Mouse (Mus musculus): ENCODE measurements around the gene Polr3a. TPM values are rescaled to one million over a fixed set of nuclear protein-coding genes. Genes with fewer than 3 reads are reported as not detected.

Polr3a gene
- polyA plus RNA-seq (2014; fragmentation: Nextera tagmentation; extraction: Ambion mirVana): 21.9 and 23.5 TPM in 2 replicates

GRCm38 (mm10) chr14:24486773-24487227, at the start of gene Polr3a, which contains the start of gene Rps24:
TSS of gene Polr3a (minus strand) at chr14:24487058.
TSS of gene Rps24 (plus strand) at chr14:24487125.
- ATAC-seq (ENCODE audit: insufficient number of reproducible peaks, insufficient read depth, low FRiP score, low read depth): peak; percentile 65
- Histone ChIP-seq H3K9me3 (ENCODE audit: control insufficient read depth, low read depth, low read length) (no peaks in the 10 kb centered on the region), H3K36me3 (ENCODE audit: control insufficient read depth, insufficient read depth, low read length) (peaks cover 26% of the 10 kb centered on the region), H3K27me3 (ENCODE audit: control insufficient read depth, insufficient read depth, low read length) (no peaks in the 10 kb centered on the region), H3K9ac (replicated peaks; ENCODE audit: low read depth, low read length) (peak within 1 kb of the TSS; percentile 81), H3K27ac (ENCODE audit: low read length) (no peak within 1 kb of the TSS), H3K4me1 (ENCODE audit: control insufficient read depth, insufficient read depth, low read length) (0 out of 2 replicates have a peak, but pooled peaks cover 12% of the 10 kb centered on the region), H3K4me2 (replicated peaks; ENCODE audit: low read depth, low read length) (peak within 1 kb of the TSS; percentile 55), H3K4me3 (ENCODE audit: low read depth, low read length) (peak within 1 kb of the TSS; percentile 84)
- 0% methylated on average over 30 of the region's 30 CpGs for WGBS

- H3K9me3 ChIP-seq (ENCODE audit: control insufficient read depth, low read depth, low read length): no peaks in the 10 kb centered on the region
- H3K36me3 ChIP-seq (ENCODE audit: control insufficient read depth, insufficient read depth, low read length): no peaks in the 10 kb centered on the region
- no peak overlapping the region for H3K4me3 ChIP-seq (ENCODE audit: low read depth, low read length)
- peaks cover 8% of the 10 kb centered on the region; the same call in 1 of the 2 replicates for H3K4me1 ChIP-seq (ENCODE audit: control insufficient read depth, insufficient read depth, low read length)
- H3K9ac ChIP-seq (replicated peaks; ENCODE audit: low read depth, low read length): no peak overlapping the region
- WGBS: 66% methylated on average over 9 of the region's 9 CpGs
- H3K27ac ChIP-seq (ENCODE audit: low read length): no peak overlapping the region
- no peaks in the 10 kb centered on the region for H3K27me3 ChIP-seq (ENCODE audit: control insufficient read depth, insufficient read depth, low read length)
- H3K4me2 ChIP-seq (replicated peaks; ENCODE audit: low read depth, low read length): no peak overlapping the region
- ATAC-seq (ENCODE audit: insufficient number of reproducible peaks, insufficient read depth, low FRiP score, low read depth): no peak
Measured at GRCm38 (mm10) chr14:24534865-24535545, 48.1 kb upstream of the Polr3a start.

GRCm38 (mm10) chr14:24530228-24530627, 43.4 kb upstream of the Polr3a start:
- Histone ChIP-seq H3K4me1 (ENCODE audit: control insufficient read depth, insufficient read depth, low read length) (peaks cover 8% of the 10 kb centered on the region; the same call in 1 of the 2 replicates), H3K4me2 (replicated peaks; ENCODE audit: low read depth, low read length) (no peak overlapping the region; the same call in 1 of the 2 replicates), H3K4me3 (ENCODE audit: low read depth, low read length) (no peak overlapping the region), H3K36me3 (ENCODE audit: control insufficient read depth, insufficient read depth, low read length) (no peaks in the 10 kb centered on the region), H3K27me3 (ENCODE audit: control insufficient read depth, insufficient read depth, low read length) (no peaks in the 10 kb centered on the region), H3K27ac (ENCODE audit: low read length) (no peak overlapping the region), H3K9ac (replicated peaks; ENCODE audit: low read depth, low read length) (no peak overlapping the region), H3K9me3 (ENCODE audit: control insufficient read depth, low read depth, low read length) (no peaks in the 10 kb centered on the region)
- WGBS: 3% methylated on average over 6 of the region's 6 CpGs
- ATAC-seq (ENCODE audit: insufficient number of reproducible peaks, insufficient read depth, low FRiP score, low read depth): peak; percentile 71; the same call in 1 of the 2 replicates

GRCm38 (mm10) chr14:24526440-24526839, 39.6 kb upstream of the Polr3a start:
- WGBS: 64% methylated on average over 10 of the region's 10 CpGs
- H3K9me3 ChIP-seq (ENCODE audit: control insufficient read depth, low read depth, low read length): no peaks in the 10 kb centered on the region
- ATAC-seq (ENCODE audit: insufficient number of reproducible peaks, insufficient read depth, low FRiP score, low read depth): no peak

GRCm38 (mm10) chr14:24525677-24526415, 39.0 kb upstream of the Polr3a start:
- H3K4me1 ChIP-seq (ENCODE audit: control insufficient read depth, insufficient read depth, low read length): peaks cover 3% of the 10 kb centered on the region; the same call in 1 of the 2 replicates
- no peak overlapping the region for H3K4me3 ChIP-seq (ENCODE audit: low read depth, low read length)
- no peak overlapping the region for H3K27ac ChIP-seq (ENCODE audit: low read length)
- no peaks in the 10 kb centered on the region for H3K27me3 ChIP-seq (ENCODE audit: control insufficient read depth, insufficient read depth, low read length)
- H3K9ac ChIP-seq (replicated peaks; ENCODE audit: low read depth, low read length): no peak overlapping the region
- ATAC-seq (ENCODE audit: insufficient number of reproducible peaks, insufficient read depth, low FRiP score, low read depth): no peak
- no peaks in the 10 kb centered on the region for H3K36me3 ChIP-seq (ENCODE audit: control insufficient read depth, insufficient read depth, low read length)
- H3K4me2 ChIP-seq (replicated peaks; ENCODE audit: low read depth, low read length): no peak overlapping the region
- no peaks in the 10 kb centered on the region for H3K9me3 ChIP-seq (ENCODE audit: control insufficient read depth, low read depth, low read length)
- WGBS: 70% methylated on average over 10 of the region's 10 CpGs

More at GRCm38 (mm10) chr14:24526440-24526839, 39.6 kb upstream of the Polr3a start:
- Histone ChIP-seq H3K27me3 (ENCODE audit: control insufficient read depth, insufficient read depth, low read length) (no peaks in the 10 kb centered on the region), H3K36me3 (ENCODE audit: control insufficient read depth, insufficient read depth, low read length) (no peaks in the 10 kb centered on the region), H3K9ac (replicated peaks; ENCODE audit: low read depth, low read length) (no peak overlapping the region), H3K4me1 (ENCODE audit: control insufficient read depth, insufficient read depth, low read length) (peaks cover 3% of the 10 kb centered on the region; the same call in 1 of the 2 replicates), H3K4me2 (replicated peaks; ENCODE audit: low read depth, low read length) (no peak overlapping the region), H3K27ac (ENCODE audit: low read length) (no peak overlapping the region), H3K4me3 (ENCODE audit: low read depth, low read length) (no peak overlapping the region)

- H3K4me3 ChIP-seq (ENCODE audit: low read depth, low read length): no peak overlapping the region
- no peaks in the 10 kb centered on the region for H3K4me1 ChIP-seq (ENCODE audit: control insufficient read depth, insufficient read depth, low read length)
- H3K36me3 ChIP-seq (ENCODE audit: control insufficient read depth, insufficient read depth, low read length): no peaks in the 10 kb centered on the region
- WGBS: 57% methylated on average over 3 of the region's 3 CpGs
- H3K27ac ChIP-seq (ENCODE audit: low read length): no peak overlapping the region
- ATAC-seq (ENCODE audit: insufficient number of reproducible peaks, insufficient read depth, low FRiP score, low read depth): no peak
- H3K4me2 ChIP-seq (replicated peaks; ENCODE audit: low read depth, low read length): no peak overlapping the region
- no peaks in the 10 kb centered on the region for H3K9me3 ChIP-seq (ENCODE audit: control insufficient read depth, low read depth, low read length)
- no peaks in the 10 kb centered on the region for H3K27me3 ChIP-seq (ENCODE audit: control insufficient read depth, insufficient read depth, low read length)
- H3K9ac ChIP-seq (replicated peaks; ENCODE audit: low read depth, low read length): no peak overlapping the region
Measured at GRCm38 (mm10) chr14:24525137-24525536, 38.3 kb upstream of the Polr3a start.

- Histone ChIP-seq H3K4me1 (ENCODE audit: control insufficient read depth, insufficient read depth, low read length) (no peaks in the 10 kb centered on the region), H3K9ac (replicated peaks; ENCODE audit: low read depth, low read length) (no peak overlapping the region), H3K27ac (ENCODE audit: low read length) (no peak overlapping the region), H3K4me3 (ENCODE audit: low read depth, low read length) (no peak overlapping the region), H3K27me3 (ENCODE audit: control insufficient read depth, insufficient read depth, low read length) (no peaks in the 10 kb centered on the region), H3K9me3 (ENCODE audit: control insufficient read depth, low read depth, low read length) (no peaks in the 10 kb centered on the region), H3K36me3 (ENCODE audit: control insufficient read depth, insufficient read depth, low read length) (no peaks in the 10 kb centered on the region), H3K4me2 (replicated peaks; ENCODE audit: low read depth, low read length) (no peak overlapping the region)
- no peak for ATAC-seq (ENCODE audit: insufficient number of reproducible peaks, insufficient read depth, low FRiP score, low read depth)
- WGBS: 38% methylated on average over 8 of the region's 8 CpGs
Measured at GRCm38 (mm10) chr14:24521597-24521996, 34.7 kb upstream of the Polr3a start.

GRCm38 (mm10) chr14:24512527-24513161, 25.8 kb upstream of the Polr3a start:
- H3K27me3 ChIP-seq (ENCODE audit: control insufficient read depth, insufficient read depth, low read length): no peaks in the 10 kb centered on the region
- 75% methylated on average over 6 of the region's 6 CpGs for WGBS
- peaks cover 14% of the 10 kb centered on the region; the same call in 1 of the 2 replicates for H3K4me1 ChIP-seq (ENCODE audit: control insufficient read depth, insufficient read depth, low read length)
- no peak overlapping the region for H3K27ac ChIP-seq (ENCODE audit: low read length)
- H3K4me2 ChIP-seq (replicated peaks; ENCODE audit: low read depth, low read length): no peak overlapping the region
- no peak overlapping the region for H3K9ac ChIP-seq (replicated peaks; ENCODE audit: low read depth, low read length)
- no peaks in the 10 kb centered on the region for H3K36me3 ChIP-seq (ENCODE audit: control insufficient read depth, insufficient read depth, low read length)
- H3K4me3 ChIP-seq (ENCODE audit: low read depth, low read length): no peak overlapping the region
- ATAC-seq (ENCODE audit: insufficient number of reproducible peaks, insufficient read depth, low FRiP score, low read depth): no peak
- no peaks in the 10 kb centered on the region; the same call in 1 of the 2 replicates for H3K9me3 ChIP-seq (ENCODE audit: control insufficient read depth, low read depth, low read length)

Data from stomach, embryonic 14.5 days (tissue).